Mouse (Mus musculus): ENCODE results near the gene Htra3. TPM values are rescaled to one million over a fixed set of nuclear protein-coding genes. Genes with fewer than 3 reads are reported as not detected.

Gene Htra3
- polyA plus RNA-seq, 1 experiment from 2014 or later, result 52.2 TPM

- no peaks in the 10 kb centered on the region for H3K36me3 ChIP-seq (ENCODE audit: control insufficient read depth, insufficient read depth, low read length)
- no peaks in the 10 kb centered on the region for H3K27me3 ChIP-seq (ENCODE audit: control insufficient read depth, insufficient read depth, low read length)
- H3K4me3 ChIP-seq (ENCODE audit: low read depth, low read length), result no peak overlapping the region
- ATAC-seq (ENCODE audit: insufficient number of reproducible peaks, insufficient read depth, low FRiP score, low read depth), result no peak
- 84% methylated on average over 1 of the region's 1 CpGs for WGBS
- no peak overlapping the region for H3K9ac ChIP-seq (replicated peaks; ENCODE audit: low read depth, low read length)
- no peak overlapping the region for H3K4me2 ChIP-seq (replicated peaks; ENCODE audit: low read depth, low read length)
- H3K4me1 ChIP-seq (ENCODE audit: control insufficient read depth, insufficient read depth, low read length), result 0 out of 2 replicates have a peak, but pooled peaks cover 3% of the 10 kb centered on the region
- no peak overlapping the region for H3K27ac ChIP-seq (ENCODE audit: low read length)
- no peaks in the 10 kb centered on the region for H3K9me3 ChIP-seq (ENCODE audit: control insufficient read depth, low read depth, low read length)
Measured at GRCm38 (mm10) chr5:35719880-35720279, 40.3 kb upstream of the Htra3 start.

- no peak overlapping the region for H3K9ac ChIP-seq (replicated peaks; ENCODE audit: low read depth, low read length)
- no peaks in the 10 kb centered on the region for H3K27me3 ChIP-seq (ENCODE audit: control insufficient read depth, insufficient read depth, low read length)
- no peak overlapping the region for H3K27ac ChIP-seq (ENCODE audit: low read length)
- no peaks in the 10 kb centered on the region for H3K36me3 ChIP-seq (ENCODE audit: control insufficient read depth, insufficient read depth, low read length)
- H3K9me3 ChIP-seq (ENCODE audit: control insufficient read depth, low read depth, low read length), result no peaks in the 10 kb centered on the region
- no peak for ATAC-seq (ENCODE audit: insufficient number of reproducible peaks, insufficient read depth, low FRiP score, low read depth)
- H3K4me2 ChIP-seq (replicated peaks; ENCODE audit: low read depth, low read length), result no peak overlapping the region
- H3K4me3 ChIP-seq (ENCODE audit: low read depth, low read length), result no peak overlapping the region
- H3K4me1 ChIP-seq (ENCODE audit: control insufficient read depth, insufficient read depth, low read length), result 0 out of 2 replicates have a peak, but pooled peaks cover 3% of the 10 kb centered on the region
Measured at GRCm38 (mm10) chr5:35719343-35719742, 39.8 kb upstream of the Htra3 start.

- H3K4me2 ChIP-seq (replicated peaks; ENCODE audit: low read depth, low read length), result no peak overlapping the region
- no peaks in the 10 kb centered on the region for H3K36me3 ChIP-seq (ENCODE audit: control insufficient read depth, insufficient read depth, low read length)
- 0 out of 2 replicates have a peak, but pooled peaks cover 3% of the 10 kb centered on the region for H3K4me1 ChIP-seq (ENCODE audit: control insufficient read depth, insufficient read depth, low read length)
- ATAC-seq (ENCODE audit: insufficient number of reproducible peaks, insufficient read depth, low FRiP score, low read depth), result no peak
- H3K27me3 ChIP-seq (ENCODE audit: control insufficient read depth, insufficient read depth, low read length), result no peaks in the 10 kb centered on the region
- no peak overlapping the region for H3K27ac ChIP-seq (ENCODE audit: low read length)
- no peaks in the 10 kb centered on the region for H3K9me3 ChIP-seq (ENCODE audit: control insufficient read depth, low read depth, low read length)
- 68% methylated on average over 11 of the region's 11 CpGs for WGBS
- no peak overlapping the region for H3K4me3 ChIP-seq (ENCODE audit: low read depth, low read length)
- no peak overlapping the region for H3K9ac ChIP-seq (replicated peaks; ENCODE audit: low read depth, low read length)
Measured at GRCm38 (mm10) chr5:35718817-35719216, 39.2 kb upstream of the Htra3 start.

GRCm38 (mm10) chr5:35717946-35718345 lies 38.4 kb upstream of the Htra3 start:
- no peaks in the 10 kb centered on the region for H3K27me3 ChIP-seq (ENCODE audit: control insufficient read depth, insufficient read depth, low read length)
- no peak overlapping the region for H3K9ac ChIP-seq (replicated peaks; ENCODE audit: low read depth, low read length)
- WGBS, result 31% methylated on average over 4 of the region's 4 CpGs
- H3K36me3 ChIP-seq (ENCODE audit: control insufficient read depth, insufficient read depth, low read length), result no peaks in the 10 kb centered on the region
- ATAC-seq (ENCODE audit: insufficient number of reproducible peaks, insufficient read depth, low FRiP score, low read depth), result peak; percentile 12; the same call in 1 of the 2 replicates
- H3K27ac ChIP-seq (ENCODE audit: low read length), result no peak overlapping the region
- no peaks in the 10 kb centered on the region for H3K9me3 ChIP-seq (ENCODE audit: control insufficient read depth, low read depth, low read length)
- no peak overlapping the region for H3K4me2 ChIP-seq (replicated peaks; ENCODE audit: low read depth, low read length)
- 0 out of 2 replicates have a peak, but pooled peaks cover 7% of the 10 kb centered on the region for H3K4me1 ChIP-seq (ENCODE audit: control insufficient read depth, insufficient read depth, low read length)
- no peak overlapping the region for H3K4me3 ChIP-seq (ENCODE audit: low read depth, low read length)

- no peaks in the 10 kb centered on the region for H3K27me3 ChIP-seq (ENCODE audit: control insufficient read depth, insufficient read depth, low read length)
- H3K4me3 ChIP-seq (ENCODE audit: low read depth, low read length), result no peak overlapping the region
- H3K4me2 ChIP-seq (replicated peaks; ENCODE audit: low read depth, low read length), result no peak overlapping the region
- no peak overlapping the region for H3K9ac ChIP-seq (replicated peaks; ENCODE audit: low read depth, low read length)
- WGBS, result 83% methylated on average over 5 of the region's 5 CpGs
- no peak for ATAC-seq (ENCODE audit: insufficient number of reproducible peaks, insufficient read depth, low FRiP score, low read depth)
- no peaks in the 10 kb centered on the region for H3K9me3 ChIP-seq (ENCODE audit: control insufficient read depth, low read depth, low read length)
- H3K4me1 ChIP-seq (ENCODE audit: control insufficient read depth, insufficient read depth, low read length), result 0 out of 2 replicates have a peak, but pooled peaks cover 7% of the 10 kb centered on the region
- H3K27ac ChIP-seq (ENCODE audit: low read length), result no peak overlapping the region
- H3K36me3 ChIP-seq (ENCODE audit: control insufficient read depth, insufficient read depth, low read length), result no peaks in the 10 kb centered on the region
Measured at GRCm38 (mm10) chr5:35717455-35717854, 37.9 kb upstream of the Htra3 start.

- peaks cover 9% of the 10 kb centered on the region; the same call in 1 of the 2 replicates for H3K4me1 ChIP-seq (ENCODE audit: control insufficient read depth, insufficient read depth, low read length)
- no peaks in the 10 kb centered on the region for H3K36me3 ChIP-seq (ENCODE audit: control insufficient read depth, insufficient read depth, low read length)
- ATAC-seq (ENCODE audit: insufficient number of reproducible peaks, insufficient read depth, low FRiP score, low read depth), result peak; percentile 83
- no peak overlapping the region for H3K4me2 ChIP-seq (replicated peaks; ENCODE audit: low read depth, low read length)
- H3K9me3 ChIP-seq (ENCODE audit: control insufficient read depth, low read depth, low read length), result no peaks in the 10 kb centered on the region
- WGBS, result 47% methylated on average over 13 of the region's 13 CpGs
- H3K4me3 ChIP-seq (ENCODE audit: low read depth, low read length), result no peak overlapping the region
- no peak overlapping the region for H3K27ac ChIP-seq (ENCODE audit: low read length)
- H3K27me3 ChIP-seq (ENCODE audit: control insufficient read depth, insufficient read depth, low read length), result no peaks in the 10 kb centered on the region
- no peak overlapping the region for H3K9ac ChIP-seq (replicated peaks; ENCODE audit: low read depth, low read length)
Measured at GRCm38 (mm10) chr5:35713649-35714354, 34.2 kb upstream of the Htra3 start.

- Histone ChIP-seq H3K4me1 (ENCODE audit: control insufficient read depth, insufficient read depth, low read length) (peaks cover 9% of the 10 kb centered on the region; the same call in 1 of the 2 replicates), H3K36me3 (ENCODE audit: control insufficient read depth, insufficient read depth, low read length) (no peaks in the 10 kb centered on the region), H3K27ac (ENCODE audit: low read length) (no peak overlapping the region), H3K4me3 (ENCODE audit: low read depth, low read length) (no peak overlapping the region), H3K9me3 (ENCODE audit: control insufficient read depth, low read depth, low read length) (no peaks in the 10 kb centered on the region), H3K4me2 (replicated peaks; ENCODE audit: low read depth, low read length) (no peak overlapping the region), H3K27me3 (ENCODE audit: control insufficient read depth, insufficient read depth, low read length) (no peaks in the 10 kb centered on the region), H3K9ac (replicated peaks; ENCODE audit: low read depth, low read length) (no peak overlapping the region)
- WGBS, result 55% methylated on average over 5 of the region's 5 CpGs
- ATAC-seq (ENCODE audit: insufficient number of reproducible peaks, insufficient read depth, low FRiP score, low read depth), result no peak
Measured at GRCm38 (mm10) chr5:35712517-35712916, 32.9 kb upstream of the Htra3 start.

GRCm38 (mm10) chr5:35710931-35711330 lies 31.3 kb upstream of the Htra3 start:
- peaks cover 9% of the 10 kb centered on the region; the same call in 1 of the 2 replicates for H3K4me1 ChIP-seq (ENCODE audit: control insufficient read depth, insufficient read depth, low read length)
- ATAC-seq (ENCODE audit: insufficient number of reproducible peaks, insufficient read depth, low FRiP score, low read depth), result no peak
- H3K4me2 ChIP-seq (replicated peaks; ENCODE audit: low read depth, low read length), result no peak overlapping the region
- no peak overlapping the region for H3K27ac ChIP-seq (ENCODE audit: low read length)
- no peaks in the 10 kb centered on the region for H3K27me3 ChIP-seq (ENCODE audit: control insufficient read depth, insufficient read depth, low read length)
- no peaks in the 10 kb centered on the region for H3K9me3 ChIP-seq (ENCODE audit: control insufficient read depth, low read depth, low read length)
- 58% methylated on average over 3 of the region's 3 CpGs for WGBS
- H3K36me3 ChIP-seq (ENCODE audit: control insufficient read depth, insufficient read depth, low read length), result no peaks in the 10 kb centered on the region
- no peak overlapping the region for H3K9ac ChIP-seq (replicated peaks; ENCODE audit: low read depth, low read length)
- H3K4me3 ChIP-seq (ENCODE audit: low read depth, low read length), result no peak overlapping the region

- H3K9ac ChIP-seq (replicated peaks; ENCODE audit: low read depth, low read length), result no peak overlapping the region
- no peaks in the 10 kb centered on the region for H3K27me3 ChIP-seq (ENCODE audit: control insufficient read depth, insufficient read depth, low read length)
- WGBS, result 54% methylated on average over 3 of the region's 3 CpGs
- no peak for ATAC-seq (ENCODE audit: insufficient number of reproducible peaks, insufficient read depth, low FRiP score, low read depth)
- peaks cover 9% of the 10 kb centered on the region; the same call in 1 of the 2 replicates for H3K4me1 ChIP-seq (ENCODE audit: control insufficient read depth, insufficient read depth, low read length)
- H3K4me2 ChIP-seq (replicated peaks; ENCODE audit: low read depth, low read length), result no peak overlapping the region
- no peak overlapping the region for H3K27ac ChIP-seq (ENCODE audit: low read length)
- no peaks in the 10 kb centered on the region for H3K36me3 ChIP-seq (ENCODE audit: control insufficient read depth, insufficient read depth, low read length)
- H3K9me3 ChIP-seq (ENCODE audit: control insufficient read depth, low read depth, low read length), result no peaks in the 10 kb centered on the region
- no peak overlapping the region for H3K4me3 ChIP-seq (ENCODE audit: low read depth, low read length)
Measured at GRCm38 (mm10) chr5:35710481-35710880, 30.9 kb upstream of the Htra3 start.

Data from stomach, embryonic 14.5 days (tissue).